Mouse (Mus musculus): ENCODE results near the gene Gm10322. TPM values are rescaled to one million over a fixed set of nuclear protein-coding genes. Genes with fewer than 3 reads are reported as not detected.

The Gm10322 gene
- polyA plus RNA-seq, 2 experiments, result not detected

GRCm38 (mm10) chr10:59579645-59580044, 36.2 kb upstream of the Gm10322 start:
- TF ChIP-seq CTCF (IDR thresholded peaks at IDR 0.05; ENCODE audit: low read depth) (no peak), EP300 (IDR thresholded peaks at IDR 0.05; ENCODE audit: low read depth) (no peak)
- Histone ChIP-seq H3K27me3 (ENCODE audit: control insufficient read depth, insufficient read depth, low read length) (no peaks in the 10 kb centered on the region), H3K4me3 (ENCODE audit: insufficient read depth in 1 of 2, low read depth in 2 of 2, low read length in 2 of 2) (no peak overlapping the region), H3K36me3 (replicated peaks; ENCODE audit: control insufficient read depth, insufficient read depth, low read depth) (no peaks in the 10 kb centered on the region; the same call in 1 of the 2 replicates), H3K4me1 (replicated peaks; ENCODE audit: control insufficient read depth in 2 of 2, insufficient read depth in 2 of 2, low read length in 1 of 2) (peaks cover 27 to 35% of the 10 kb centered on the region in 2 experiments), H3K9me3 (ENCODE audit: control insufficient read depth, low read length) (no peaks in the 10 kb centered on the region), H3K9ac (replicated peaks) (no peak overlapping the region), H3K4me2 (ENCODE audit: low read depth) (no peak overlapping the region), H3K27ac (no peak overlapping the region)
- DNase-seq (ENCODE audit: low read depth in 3 of 3, low spot score in 3 of 3) (no peak), ATAC-seq (ENCODE audit: insufficient read depth) (no peak)
- WGBS (ENCODE audit: insufficient replicate concordance), result 76% methylated on average over 3 of the region's 3 CpGs

- TF ChIP-seq CTCF (IDR thresholded peaks at IDR 0.05; ENCODE audit: low read depth) (no peak), EP300 (IDR thresholded peaks at IDR 0.05; ENCODE audit: low read depth) (no peak)
- H3K9me3 ChIP-seq (ENCODE audit: control insufficient read depth, low read length), result no peaks in the 10 kb centered on the region
- H3K27me3 ChIP-seq (ENCODE audit: control insufficient read depth, insufficient read depth, low read length), result no peaks in the 10 kb centered on the region
- no peak for DNase-seq (ENCODE audit: low read depth in 3 of 3, low spot score in 3 of 3)
- 77% methylated on average over 3 of the region's 3 CpGs for WGBS (ENCODE audit: insufficient replicate concordance)
- H3K36me3 ChIP-seq (replicated peaks; ENCODE audit: control insufficient read depth, insufficient read depth, low read depth), result no peaks in the 10 kb centered on the region; the same call in 1 of the 2 replicates
- ATAC-seq (ENCODE audit: insufficient read depth), result no peak
- no peak overlapping the region for H3K9ac ChIP-seq (replicated peaks)
- no peak overlapping the region for H3K4me2 ChIP-seq (ENCODE audit: low read depth)
- H3K27ac ChIP-seq, result no peak overlapping the region
- no peak overlapping the region for H3K4me3 ChIP-seq (ENCODE audit: insufficient read depth in 1 of 2, low read depth in 2 of 2, low read length in 2 of 2)
- H3K4me1 ChIP-seq (replicated peaks; ENCODE audit: control insufficient read depth in 2 of 2, insufficient read depth in 2 of 2, low read length in 1 of 2), result peaks cover 27 to 35% of the 10 kb centered on the region in 2 experiments
Measured at GRCm38 (mm10) chr10:59580593-59581149, 35.2 kb upstream of the Gm10322 start.

GRCm38 (mm10) chr10:59581826-59582543, 33.9 kb upstream of the Gm10322 start:
- Histone ChIP-seq H3K9me3 (ENCODE audit: control insufficient read depth, low read length) (no peaks in the 10 kb centered on the region), H3K27ac (no peak overlapping the region), H3K36me3 (replicated peaks; ENCODE audit: control insufficient read depth, insufficient read depth, low read depth) (no peaks in the 10 kb centered on the region; the same call in 1 of the 2 replicates), H3K4me1 (replicated peaks; ENCODE audit: control insufficient read depth in 2 of 2, insufficient read depth in 2 of 2, low read length in 1 of 2) (peaks cover 23 to 30% of the 10 kb centered on the region in 2 experiments), H3K27me3 (ENCODE audit: control insufficient read depth, insufficient read depth, low read length) (no peaks in the 10 kb centered on the region), H3K4me2 (ENCODE audit: low read depth) (no peak overlapping the region), H3K4me3 (ENCODE audit: insufficient read depth in 1 of 2, low read depth in 2 of 2, low read length in 2 of 2) (no peak overlapping the region), H3K9ac (replicated peaks) (no peak overlapping the region)
- peak; percentile 78; the same call in 1 of the 2 replicates for ATAC-seq (ENCODE audit: insufficient read depth)
- peak in 2 of 3 experiments; percentile 33 to 56 for DNase-seq (ENCODE audit: low read depth in 3 of 3, low spot score in 3 of 3)
- WGBS (ENCODE audit: insufficient replicate concordance), result 55% methylated on average over 1 of the region's 1 CpGs
- TF ChIP-seq CTCF (IDR thresholded peaks at IDR 0.05; ENCODE audit: low read depth), result no peak
- 0 out of 2 replicates have a peak, but pooled peaks have one; percentile 13 for TF ChIP-seq EP300 (IDR thresholded peaks at IDR 0.05; ENCODE audit: low read depth)

GRCm38 (mm10) chr10:59585621-59586020, 30.2 kb upstream of the Gm10322 start:
- no peak for DNase-seq (ENCODE audit: low read depth in 3 of 3, low spot score in 3 of 3)
- no peak overlapping the region for H3K9ac ChIP-seq (replicated peaks)
- H3K36me3 ChIP-seq (replicated peaks; ENCODE audit: control insufficient read depth, insufficient read depth, low read depth), result no peaks in the 10 kb centered on the region; the same call in 1 of the 2 replicates
- no peak overlapping the region for H3K27ac ChIP-seq
- H3K4me2 ChIP-seq (ENCODE audit: low read depth), result no peak overlapping the region
- H3K4me3 ChIP-seq (ENCODE audit: insufficient read depth in 1 of 2, low read depth in 2 of 2, low read length in 2 of 2), result no peak overlapping the region
- peaks cover 12 to 16% of the 10 kb centered on the region in 2 experiments for H3K4me1 ChIP-seq (replicated peaks; ENCODE audit: control insufficient read depth in 2 of 2, insufficient read depth in 2 of 2, low read length in 1 of 2)
- no peaks in the 10 kb centered on the region for H3K9me3 ChIP-seq (ENCODE audit: control insufficient read depth, low read length)
- no peak for ATAC-seq (ENCODE audit: insufficient read depth)
- TF ChIP-seq EP300 (IDR thresholded peaks at IDR 0.05; ENCODE audit: low read depth) (no peak), CTCF (IDR thresholded peaks at IDR 0.05; ENCODE audit: low read depth) (no peak)
- WGBS (ENCODE audit: insufficient replicate concordance), result 70% methylated on average over 5 of the region's 5 CpGs
- no peaks in the 10 kb centered on the region for H3K27me3 ChIP-seq (ENCODE audit: control insufficient read depth, insufficient read depth, low read length)

GRCm38 (mm10) chr10:59586821-59587220, 29.0 kb upstream of the Gm10322 start:
- H3K4me2 ChIP-seq (ENCODE audit: low read depth), result no peak overlapping the region
- no peak for ATAC-seq (ENCODE audit: insufficient read depth)
- H3K27me3 ChIP-seq (ENCODE audit: control insufficient read depth, insufficient read depth, low read length), result no peaks in the 10 kb centered on the region
- no peaks in the 10 kb centered on the region; the same call in 1 of the 2 replicates for H3K36me3 ChIP-seq (replicated peaks; ENCODE audit: control insufficient read depth, insufficient read depth, low read depth)
- WGBS (ENCODE audit: insufficient replicate concordance), result 83% methylated on average over 15 of the region's 15 CpGs
- DNase-seq (ENCODE audit: low read depth in 3 of 3, low spot score in 3 of 3), result no peak
- TF ChIP-seq EP300 (IDR thresholded peaks at IDR 0.05; ENCODE audit: low read depth) (no peak), CTCF (IDR thresholded peaks at IDR 0.05; ENCODE audit: low read depth) (no peak)
- no peaks in the 10 kb centered on the region for H3K9me3 ChIP-seq (ENCODE audit: control insufficient read depth, low read length)
- H3K9ac ChIP-seq (replicated peaks), result no peak overlapping the region
- H3K27ac ChIP-seq, result no peak overlapping the region
- H3K4me1 ChIP-seq (replicated peaks; ENCODE audit: control insufficient read depth in 2 of 2, insufficient read depth in 2 of 2, low read length in 1 of 2), result peaks cover 7 to 11% of the 10 kb centered on the region in 2 experiments
- H3K4me3 ChIP-seq (ENCODE audit: insufficient read depth in 1 of 2, low read depth in 2 of 2, low read length in 2 of 2), result no peak overlapping the region
